Comparison of ENCODE assay signal across 8 mouse cellular contexts in the genomic region with DNA sequence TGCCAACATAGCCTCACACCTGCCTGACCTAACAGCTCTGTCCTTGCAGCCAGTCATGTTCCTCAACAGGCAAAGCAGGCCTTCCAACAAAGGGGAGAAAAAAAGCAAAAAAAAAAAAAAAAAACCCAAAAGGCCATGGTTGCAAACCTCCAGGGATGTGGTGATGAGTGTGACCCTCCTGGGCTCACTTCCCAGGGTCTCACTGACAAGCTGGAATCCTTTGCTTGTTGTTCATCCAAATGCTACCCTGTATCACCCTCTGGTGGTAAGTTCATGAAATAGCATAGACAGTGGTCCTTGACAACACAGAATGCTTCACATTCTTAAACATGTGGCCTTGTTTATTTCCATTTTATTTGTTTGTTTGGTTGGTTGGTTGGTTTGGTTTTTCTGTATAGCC.
DNase-seq lines count a peak whose midpoint lies in the region; ATAC-seq and TF ChIP-seq lines count a peak whose summit lies in the region.

No protein-coding gene starts in this region.

- TF ChIP-seq POLR2A in kidney, adult 2 months (IDR thresholded peaks at IDR 0.05; ENCODE audit: low read depth, low read length), result no peak
- no peak for TF ChIP-seq POLR2A in small intestine, adult 2 months (IDR thresholded peaks at IDR 0.05; ENCODE audit: low read depth, low read length)

- no peak overlapping the region for H3K4me3 ChIP-seq in kidney, adult 2 months (ENCODE audit: insufficient read depth, low read depth, low read length)
- no peak overlapping the region for H3K4me3 ChIP-seq in intestine, embryonic 15.5 days (replicated peaks)
- H3K4me3 ChIP-seq in small intestine, adult 2 months (ENCODE audit: low read depth, low read length), result no peak overlapping the region

- H3K9me3 ChIP-seq in intestine, embryonic 15.5 days, result no peaks in the 10 kb centered on the region

- no peaks in the 10 kb centered on the region for H3K27me3 ChIP-seq in kidney, adult 2 months (replicated peaks; ENCODE audit: control insufficient read depth, insufficient read depth, low read length)
- no peaks in the 10 kb centered on the region for H3K27me3 ChIP-seq in intestine, embryonic 15.5 days (replicated peaks)
- no peaks in the 10 kb centered on the region for H3K27me3 ChIP-seq in small intestine, adult 2 months (ENCODE audit: control insufficient read depth, insufficient read depth, low read length)

- no peaks in the 10 kb centered on the region for H3K36me3 ChIP-seq in kidney, adult 2 months (ENCODE audit: control insufficient read depth, insufficient read depth, low read length)
- H3K36me3 ChIP-seq in intestine, embryonic 15.5 days, result no peaks in the 10 kb centered on the region
- no peaks in the 10 kb centered on the region for H3K36me3 ChIP-seq in small intestine, adult 2 months (ENCODE audit: control insufficient read depth, insufficient read depth, low read length)

- H3K27ac ChIP-seq in kidney, adult 2 months (ENCODE audit: insufficient read depth, low read depth, low read length), result no peak overlapping the region
- no peak overlapping the region for H3K27ac ChIP-seq in intestine, embryonic 15.5 days
- no peak overlapping the region for H3K27ac ChIP-seq in small intestine, adult 2 months (ENCODE audit: insufficient read depth, low read depth, low read length)

- TF ChIP-seq CTCF in kidney, adult 2 months (conservative IDR thresholded peaks at IDR 0.05; ENCODE audit: insufficient read depth, insufficient read length, low read depth, low read length), result peak; percentile 51
- TF ChIP-seq CTCF in small intestine, adult 2 months (IDR thresholded peaks at IDR 0.05; ENCODE audit: extremely low read depth, insufficient read length, insufficient replicate concordance, low read depth, low read length), result peak; percentile 49; the same call in 1 of the 2 replicates

- no peak overlapping the region for H3K9ac ChIP-seq in intestine, embryonic 15.5 days

- DNase-seq in kidney, adult 2 months, result peak; percentile 8
- DNase-seq in kidney, postnatal 25 days, result no peak
- DNase-seq in ES-CJ7 (ENCODE audit: low read depth, low spot score), result peak; percentile 69
- peak; percentile 40 for DNase-seq in cerebellum, adult 9-10 months
- DNase-seq in urinary bladder, postnatal 25 days (ENCODE audit: low spot score), result no peak
- DNase-seq in frontal cortex, postnatal 14 days (ENCODE audit: low spot score in 2 of 2), result no peak

- no peaks in the 10 kb centered on the region for H3K4me1 ChIP-seq in kidney, adult 2 months (ENCODE audit: control insufficient read depth, insufficient read depth, low read length)
- H3K4me1 ChIP-seq in intestine, embryonic 15.5 days (replicated peaks), result no peaks in the 10 kb centered on the region
- no peaks in the 10 kb centered on the region for H3K4me1 ChIP-seq in small intestine, adult 2 months (ENCODE audit: control insufficient read depth, insufficient read depth, insufficient read length, low read length)

- no peak overlapping the region for H3K4me2 ChIP-seq in intestine, embryonic 15.5 days (replicated peaks)

- 0 out of 2 replicates have a peak, but pooled peaks have one; percentile 31 for ATAC-seq in intestine, embryonic 15.5 days

Comparison
In these comparisons a context has a peak if more than half of its experiments do, and no peak if none do; other contexts are left out.
1. DNase-seq: peak in kidney, adult 2 months (single experiment), ES-CJ7 (single experiment) and cerebellum, adult 9-10 months (single experiment); none in kidney, postnatal 25 days (0 of 2), urinary bladder, postnatal 25 days (single experiment) and frontal cortex, postnatal 14 days (0 of 2).